Mouse (Mus musculus) lung, adult 2 months (tissue): ENCODE results near the gene 9230104L09Rik.

Experiments
- CTCF ChIP-seq: fragments of 200-500 bp; IDR thresholded peaks from 2 replicates; pipeline ENCODE4 v1.5.1; 2011; ENCODE audit warnings: mild to moderate bottlenecking, low read length, control low read depth; ENCODE audit not compliant: insufficient read depth
- POLR2A ChIP-seq: fragments of 200-500 bp; IDR thresholded peaks from 2 replicates; pipeline ENCODE4 v1.6.1; 2011; ENCODE audit warnings: low read depth, mild to moderate bottlenecking, control low read depth, low read length, borderline replicate concordance; ENCODE audit errors: extremely low read depth

- no peak for TF ChIP-seq CTCF
- TF ChIP-seq POLR2A: no peak
These were observed 25.6 kb downstream of the 9230104L09Rik start for GRCm38 (mm10) chr2:148839224-148839623.
